Mouse (Mus musculus): ENCODE results near the gene Fam107b.

The Fam107b gene

GRCm38 (mm10) chr2:3608868-3609854 lies 38.9 kb downstream of the Fam107b start:
- DNase-seq = no peak

GRCm38 (mm10) chr2:3618446-3618845 lies 48.2 kb downstream of the Fam107b start:
- DNase-seq = peak in 1 of 2 experiments; percentile 40

GRCm38 (mm10) chr2:3621568-3621967 lies 51.3 kb downstream of the Fam107b start:
- no peak for DNase-seq

- DNase-seq = no peak
These were observed 51.9 kb downstream of the Fam107b start for GRCm38 (mm10) chr2:3622158-3622557.

GRCm38 (mm10) chr2:3623207-3623980 lies 53.1 kb downstream of the Fam107b start:
- peak; percentile 22 to 42 for DNase-seq

- DNase-seq = peak; percentile 37 to 75
These were observed 53.8 kb downstream of the Fam107b start for GRCm38 (mm10) chr2:3623981-3624584.

GRCm38 (mm10) chr2:3629096-3629495 lies 58.8 kb downstream of the Fam107b start:
- no peak for DNase-seq

- peak; percentile 28 to 40 for DNase-seq
These were observed 59.5 kb downstream of the Fam107b start for GRCm38 (mm10) chr2:3629741-3630140.

- DNase-seq = no peak
These were observed 60.6 kb downstream of the Fam107b start for GRCm38 (mm10) chr2:3630769-3631477.

GRCm38 (mm10) chr2:3633137-3633536 lies 62.8 kb downstream of the Fam107b start:
- DNase-seq = no peak

- DNase-seq = no peak
These were observed 66.5 kb downstream of the Fam107b start for GRCm38 (mm10) chr2:3636771-3637170.

GRCm38 (mm10) chr2:3641001-3641770 lies 70.9 kb downstream of the Fam107b start:
- no peak for DNase-seq

- no peak for DNase-seq
These were observed 72.7 kb downstream of the Fam107b start for GRCm38 (mm10) chr2:3642949-3643348.

- DNase-seq = no peak
These were observed 75.5 kb downstream of the Fam107b start for GRCm38 (mm10) chr2:3645741-3646140.

GRCm38 (mm10) chr2:3649171-3649570 lies 78.9 kb downstream of the Fam107b start:
- DNase-seq = no peak

GRCm38 (mm10) chr2:3654606-3655005 lies 84.3 kb downstream of the Fam107b start:
- DNase-seq = no peak

- DNase-seq = no peak
These were observed 85.8 kb downstream of the Fam107b start for GRCm38 (mm10) chr2:3656091-3656490.

- no peak for DNase-seq
These were observed 86.5 kb downstream of the Fam107b start for GRCm38 (mm10) chr2:3656834-3657233.

GRCm38 (mm10) chr2:3657376-3657775 lies 87.1 kb downstream of the Fam107b start:
- DNase-seq = no peak

GRCm38 (mm10) chr2:3657811-3658730 lies 87.8 kb downstream of the Fam107b start:
- DNase-seq = peak; percentile 11 to 42

GRCm38 (mm10) chr2:3658900-3659299 lies 88.6 kb downstream of the Fam107b start:
- no peak for DNase-seq
